Mouse (Mus musculus): ENCODE results near the gene Tfpt. TPM values are rescaled to one million over a fixed set of nuclear protein-coding genes. Genes with fewer than 3 reads are reported as not detected.

Tfpt gene
- polyA plus RNA-seq, 1 experiment: 3.3 TPM

DNA sequence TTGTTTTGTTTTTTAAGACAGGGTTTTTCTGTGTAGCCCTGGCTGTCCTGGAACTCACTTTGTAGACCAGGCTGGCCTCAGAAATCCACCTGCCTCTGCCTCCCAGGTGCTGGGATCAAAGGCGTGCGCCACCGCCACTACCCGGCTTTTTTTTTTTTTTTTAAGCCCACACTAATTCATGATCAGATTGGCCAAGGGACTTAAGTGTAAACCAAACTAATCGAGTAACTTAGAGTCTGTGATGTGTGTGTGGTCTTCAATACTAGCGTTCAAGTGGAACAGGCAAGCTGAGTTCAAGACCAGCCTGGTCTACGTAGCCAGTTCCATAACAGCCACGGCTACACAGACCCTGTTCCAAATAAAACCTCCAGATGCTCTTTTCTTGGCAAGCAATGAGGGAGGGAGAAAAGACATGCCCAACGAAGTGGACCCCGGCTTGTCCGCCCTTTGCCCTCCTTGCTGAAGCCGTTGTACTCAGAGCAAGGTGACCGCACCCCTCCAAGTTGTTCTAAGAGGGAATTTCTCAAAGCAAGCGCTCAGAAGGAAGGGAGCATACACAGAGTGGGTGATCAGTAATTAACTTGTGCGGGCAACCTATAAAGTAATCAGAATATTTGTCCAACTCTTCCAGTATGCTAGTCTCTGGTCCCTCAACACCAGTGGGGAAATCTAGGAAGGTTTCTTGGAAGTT lies 34.9 kb upstream of the Tfpt start:
- H3K27me3 ChIP-seq (ENCODE audit: control insufficient read depth): no peaks in the 10 kb centered on the region
- peak overlapping the region; percentile 76 for H3K4me3 ChIP-seq (replicated peaks)
- H3K9me3 ChIP-seq (ENCODE audit: control insufficient read depth, low read length): no peaks in the 10 kb centered on the region
- H3K4me1 ChIP-seq (ENCODE audit: control insufficient read depth): peaks cover 42% of the 10 kb centered on the region
- TF ChIP-seq GATA1 (IDR thresholded peaks at IDR 0.05; ENCODE audit: low read length) (no peak), TAL1 (IDR thresholded peaks at IDR 0.05; ENCODE audit: low read length) (no peak)
- H3K36me3 ChIP-seq (ENCODE audit: control insufficient read depth): peaks cover 42% of the 10 kb centered on the region

DNA sequence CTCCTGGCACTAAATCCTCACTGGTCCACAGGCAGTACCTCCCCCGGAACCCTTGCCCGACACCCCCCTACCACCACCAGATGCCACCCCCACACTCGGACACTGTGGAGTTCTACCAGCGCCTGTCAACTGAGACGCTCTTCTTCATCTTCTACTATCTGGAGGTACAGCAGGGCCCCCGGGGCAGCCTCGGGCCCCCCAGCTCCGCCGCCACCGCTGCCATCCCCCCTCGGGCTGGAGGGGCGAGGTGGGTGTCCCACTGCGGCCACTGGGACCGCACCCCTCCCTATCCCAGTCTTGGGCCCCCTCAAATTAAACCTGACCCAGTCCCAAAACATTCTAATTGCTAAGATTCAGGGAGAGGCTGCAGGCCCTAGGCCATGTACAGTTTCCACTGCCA lies 28.8 kb upstream of the Tfpt start:
- no peak for TF ChIP-seq TAL1 (IDR thresholded peaks at IDR 0.05; ENCODE audit: low read length)
- no peak for TF ChIP-seq GATA1 (IDR thresholded peaks at IDR 0.05; ENCODE audit: low read length)
- Histone ChIP-seq H3K36me3 (ENCODE audit: control insufficient read depth) (peaks cover 100% of the 10 kb centered on the region), H3K27me3 (ENCODE audit: control insufficient read depth) (no peaks in the 10 kb centered on the region), H3K9me3 (ENCODE audit: control insufficient read depth, low read length) (no peaks in the 10 kb centered on the region), H3K4me1 (ENCODE audit: control insufficient read depth) (peaks cover 7% of the 10 kb centered on the region), H3K4me3 (replicated peaks) (no peak overlapping the region)

DNA sequence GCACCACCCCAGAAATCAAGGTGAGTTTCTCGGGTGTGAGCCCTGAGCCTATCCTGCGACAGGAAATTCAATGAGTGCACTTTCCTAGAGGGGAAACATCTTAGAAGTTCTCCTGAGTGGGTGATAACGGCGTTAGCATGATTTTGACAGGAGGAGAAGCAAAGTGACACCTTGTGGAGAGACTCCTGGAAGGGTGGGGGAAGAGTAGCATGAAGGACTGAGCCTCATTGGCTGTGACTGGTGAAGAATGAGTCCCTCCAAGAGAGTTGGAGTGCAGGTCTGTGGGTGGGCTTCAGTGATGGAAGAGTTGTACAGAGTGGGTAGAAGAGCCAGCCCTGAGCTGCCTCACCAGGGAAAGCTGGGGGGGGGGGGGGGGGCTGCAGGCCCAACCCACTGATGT lies 27.2 kb upstream of the Tfpt start:
- Histone ChIP-seq H3K4me3 (replicated peaks) (no peak overlapping the region), H3K4me1 (ENCODE audit: control insufficient read depth) (peaks cover 2% of the 10 kb centered on the region), H3K36me3 (ENCODE audit: control insufficient read depth) (peaks cover 100% of the 10 kb centered on the region), H3K9me3 (ENCODE audit: control insufficient read depth, low read length) (no peaks in the 10 kb centered on the region), H3K27me3 (ENCODE audit: control insufficient read depth) (no peaks in the 10 kb centered on the region)
- TF ChIP-seq GATA1 (IDR thresholded peaks at IDR 0.05; ENCODE audit: low read length): no peak
- no peak for TF ChIP-seq TAL1 (IDR thresholded peaks at IDR 0.05; ENCODE audit: low read length)

DNA sequence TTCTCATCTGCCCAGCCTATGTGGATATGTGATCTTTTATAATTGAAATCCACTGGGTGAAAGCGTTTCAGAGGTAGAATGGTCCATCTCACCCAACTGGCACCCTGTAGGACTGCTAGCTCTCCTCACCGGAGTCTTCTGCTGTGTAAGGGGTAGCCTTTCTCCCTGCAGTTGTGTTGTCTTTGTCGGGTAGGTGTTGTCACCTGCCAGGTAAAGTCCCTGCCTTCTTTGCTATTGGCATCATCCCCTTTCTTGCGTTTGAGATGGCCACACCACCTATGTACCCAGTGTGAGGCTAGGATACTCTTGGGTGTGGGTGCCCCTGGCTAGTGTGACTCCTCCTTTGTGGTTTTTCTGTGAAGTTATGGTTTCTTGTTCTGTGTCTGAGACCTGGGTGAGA lies 16.9 kb upstream of the Tfpt start:
- no peaks in the 10 kb centered on the region for H3K27me3 ChIP-seq (ENCODE audit: control insufficient read depth)
- peak overlapping the region; percentile 83 for H3K4me3 ChIP-seq (replicated peaks)
- peaks cover 62% of the 10 kb centered on the region for H3K36me3 ChIP-seq (ENCODE audit: control insufficient read depth)
- no peaks in the 10 kb centered on the region for H3K9me3 ChIP-seq (ENCODE audit: control insufficient read depth, low read length)
- peaks cover 45% of the 10 kb centered on the region for H3K4me1 ChIP-seq (ENCODE audit: control insufficient read depth)
- no peak for TF ChIP-seq TAL1 (IDR thresholded peaks at IDR 0.05; ENCODE audit: low read length)
- no peak for TF ChIP-seq GATA1 (IDR thresholded peaks at IDR 0.05; ENCODE audit: low read length)

DNA sequence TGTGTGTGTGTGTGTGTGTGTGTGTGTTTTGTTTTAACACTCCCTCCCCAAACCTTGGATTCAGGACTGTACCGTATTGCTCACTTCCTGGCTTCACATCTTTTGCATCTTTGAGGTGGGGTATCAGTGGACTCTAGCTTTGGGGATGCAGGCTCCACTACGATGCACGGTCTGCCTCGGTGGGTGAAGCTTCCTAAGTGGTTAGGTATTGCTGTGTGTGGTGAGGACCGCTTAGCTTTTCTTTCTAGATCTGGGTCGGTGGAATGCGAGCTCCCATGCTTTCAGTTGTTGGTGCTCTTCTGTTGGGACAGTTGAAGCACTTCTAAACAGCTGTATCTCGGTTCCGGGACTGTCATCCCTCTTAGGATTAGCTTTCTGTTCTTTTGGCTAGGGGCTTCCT lies 16.5 kb upstream of the Tfpt start:
- no peaks in the 10 kb centered on the region for H3K27me3 ChIP-seq (ENCODE audit: control insufficient read depth)
- H3K4me1 ChIP-seq (ENCODE audit: control insufficient read depth): peaks cover 45% of the 10 kb centered on the region
- TF ChIP-seq GATA1 (IDR thresholded peaks at IDR 0.05; ENCODE audit: low read length) (no peak), TAL1 (IDR thresholded peaks at IDR 0.05; ENCODE audit: low read length) (no peak)
- H3K9me3 ChIP-seq (ENCODE audit: control insufficient read depth, low read length): no peaks in the 10 kb centered on the region
- peaks cover 62% of the 10 kb centered on the region for H3K36me3 ChIP-seq (ENCODE audit: control insufficient read depth)
- H3K4me3 ChIP-seq (replicated peaks): peak overlapping the region; percentile 83

DNA sequence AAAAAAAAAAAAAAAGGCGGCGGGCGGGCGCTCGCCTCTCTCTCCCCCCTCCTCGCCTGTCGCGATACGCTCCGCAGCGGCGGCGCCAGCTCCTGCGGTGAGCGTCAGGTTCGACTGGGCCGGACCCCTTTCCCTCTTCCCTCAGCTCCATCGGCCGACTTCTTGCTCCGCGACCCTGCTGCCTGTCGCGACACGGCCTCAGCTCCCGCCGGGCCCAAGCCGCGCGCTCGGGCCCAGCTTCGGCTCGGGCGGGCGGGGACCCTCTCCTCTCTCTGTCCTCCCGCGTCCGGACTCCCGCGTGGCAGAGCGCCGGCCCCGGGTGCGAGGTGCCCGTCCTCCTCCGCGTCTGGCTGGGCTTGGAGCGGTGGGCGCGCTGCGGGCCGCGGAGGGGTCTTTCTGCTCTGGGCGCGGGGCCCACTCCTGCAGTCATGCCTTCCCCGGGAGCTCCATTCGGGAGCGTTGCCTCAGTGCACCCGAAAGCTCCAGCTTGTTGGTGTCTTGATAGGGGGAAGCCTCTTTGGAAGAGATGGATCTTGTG lies 15.8 kb upstream of the Tfpt start:
- Histone ChIP-seq H3K4me1 (ENCODE audit: control insufficient read depth) (peaks cover 45% of the 10 kb centered on the region), H3K27me3 (ENCODE audit: control insufficient read depth) (no peaks in the 10 kb centered on the region), H3K36me3 (ENCODE audit: control insufficient read depth) (peaks cover 62% of the 10 kb centered on the region), H3K4me3 (replicated peaks) (peak overlapping the region; percentile 83), H3K9me3 (ENCODE audit: control insufficient read depth, low read length) (no peaks in the 10 kb centered on the region)
- TF ChIP-seq GATA1 (IDR thresholded peaks at IDR 0.05; ENCODE audit: low read length) (no peak), TAL1 (IDR thresholded peaks at IDR 0.05; ENCODE audit: low read length) (no peak)

DNA sequence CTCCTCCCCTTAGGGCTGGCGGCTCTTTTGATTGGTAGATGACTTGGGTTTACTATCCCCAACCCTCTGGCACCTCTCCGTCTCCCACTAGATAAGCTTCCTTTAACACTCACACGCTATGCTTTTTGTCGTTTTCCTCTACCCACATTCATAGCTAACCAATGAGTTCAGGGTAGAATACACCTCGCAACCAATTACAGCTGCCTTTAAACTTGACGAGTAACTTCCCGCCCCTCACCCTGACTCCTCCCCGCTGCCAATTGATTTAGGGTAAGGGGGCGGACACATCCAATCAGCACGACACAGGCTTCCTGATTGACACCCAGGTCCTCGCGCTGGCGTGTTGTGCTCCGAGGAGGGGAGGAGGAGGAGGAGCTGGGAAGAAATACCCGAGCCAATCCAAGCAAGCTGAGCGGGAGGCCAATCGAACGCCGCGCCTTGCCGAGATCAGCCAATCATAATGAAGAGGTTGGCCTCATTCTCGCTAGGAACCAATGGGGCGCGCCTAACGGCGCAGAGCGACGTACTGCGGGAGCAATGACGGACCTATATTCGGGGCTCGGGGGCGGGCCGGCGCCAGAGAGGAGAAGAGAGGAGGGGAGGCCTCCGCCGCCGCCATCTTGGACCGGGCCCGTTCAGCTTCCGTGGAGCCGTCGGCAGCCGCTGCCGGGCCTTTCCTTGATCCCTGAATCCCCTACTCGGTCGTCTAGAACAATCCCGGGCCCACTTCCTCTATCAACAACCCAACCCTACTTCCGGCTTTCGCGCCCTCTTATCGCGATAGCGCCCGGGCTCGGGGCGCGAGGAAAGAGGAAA lies 15.2 kb upstream of the Tfpt start, which contains the start of gene Cnot3:
Gene Cnot3, plus strand, starts transcription at position 597 of the 816 bp plus-strand sequence.
- TF ChIP-seq GATA1 (IDR thresholded peaks at IDR 0.05; ENCODE audit: low read length): peak; percentile 36; the same call in 1 of the 2 replicates
- TF ChIP-seq TAL1 (IDR thresholded peaks at IDR 0.05; ENCODE audit: low read length): no peak
- H3K36me3 ChIP-seq (ENCODE audit: control insufficient read depth): peaks cover 62% of the 10 kb centered on the region
- H3K4me3 ChIP-seq (replicated peaks): peak within 1 kb of the TSS; percentile 83
- H3K4me1 ChIP-seq (ENCODE audit: control insufficient read depth): peaks cover 45% of the 10 kb centered on the region
- H3K9me3 ChIP-seq (ENCODE audit: control insufficient read depth, low read length): no peaks in the 10 kb centered on the region
- H3K27me3 ChIP-seq (ENCODE audit: control insufficient read depth): no peaks in the 10 kb centered on the region

DNA sequence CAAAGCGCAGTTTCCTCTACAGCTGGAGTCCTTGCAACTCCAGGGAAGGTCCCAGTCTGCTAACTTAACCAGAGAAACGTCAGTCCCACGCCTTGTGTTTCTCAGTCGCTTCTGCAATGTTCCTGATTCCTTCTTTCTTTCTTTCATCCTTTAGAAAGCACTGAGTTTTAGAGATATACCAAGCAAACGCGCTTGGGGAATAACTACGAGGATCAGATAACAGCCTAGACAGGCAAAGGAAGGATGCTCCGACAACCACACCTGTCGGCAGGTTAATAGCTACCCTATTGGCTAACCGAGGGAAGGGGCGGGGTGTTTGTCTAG lies 14.6 kb upstream of the Tfpt start:
- TF ChIP-seq TAL1 (IDR thresholded peaks at IDR 0.05; ENCODE audit: low read length) (no peak), GATA1 (IDR thresholded peaks at IDR 0.05; ENCODE audit: low read length) (peak; percentile 72)
- Histone ChIP-seq H3K27me3 (ENCODE audit: control insufficient read depth) (no peaks in the 10 kb centered on the region), H3K4me3 (replicated peaks) (peak overlapping the region; percentile 83), H3K36me3 (ENCODE audit: control insufficient read depth) (peaks cover 62% of the 10 kb centered on the region), H3K4me1 (ENCODE audit: control insufficient read depth) (peaks cover 45% of the 10 kb centered on the region), H3K9me3 (ENCODE audit: control insufficient read depth, low read length) (no peaks in the 10 kb centered on the region)

DNA sequence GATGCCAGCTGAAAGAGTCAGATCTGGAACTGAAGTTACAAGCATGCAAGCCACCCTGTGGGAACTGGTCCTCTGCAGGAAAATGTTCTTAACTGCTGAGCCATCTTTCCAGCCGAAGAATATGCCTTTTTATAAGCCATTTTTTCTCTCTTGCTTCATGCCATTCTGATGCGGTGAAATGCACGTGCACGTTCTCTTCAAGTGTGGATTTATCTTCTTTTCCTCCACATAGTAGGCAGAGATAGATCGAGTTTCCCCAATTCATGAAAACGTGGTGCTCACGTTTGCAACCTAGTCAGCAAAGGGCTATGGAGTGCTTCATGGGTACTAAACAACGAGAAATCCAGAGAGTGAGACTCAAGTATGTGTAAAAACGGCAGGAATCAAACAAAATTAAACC lies 14.1 kb upstream of the Tfpt start:
- TF ChIP-seq GATA1 (IDR thresholded peaks at IDR 0.05; ENCODE audit: low read length): no peak
- no peak for TF ChIP-seq TAL1 (IDR thresholded peaks at IDR 0.05; ENCODE audit: low read length)
- peaks cover 44% of the 10 kb centered on the region for H3K4me1 ChIP-seq (ENCODE audit: control insufficient read depth)
- H3K9me3 ChIP-seq (ENCODE audit: control insufficient read depth, low read length): no peaks in the 10 kb centered on the region
- H3K36me3 ChIP-seq (ENCODE audit: control insufficient read depth): peaks cover 62% of the 10 kb centered on the region
- H3K4me3 ChIP-seq (replicated peaks): peak overlapping the region; percentile 83
- H3K27me3 ChIP-seq (ENCODE audit: control insufficient read depth): no peaks in the 10 kb centered on the region
